Mouse (Mus musculus) lung, postnatal 0 days (tissue): ENCODE measurements at regions not wholly inside any gene's neighbourhood (a gene's known extent, or its start where the extent isn't known, plus 50 kb on each side); places are given as distances from the start of the nearest gene placed in this dataset.

ENCODE experiments used
- CTCF ChIP-seq: IDR thresholded peaks from 2 replicates; pipeline ENCODE4 v1.5.1; 2016; ENCODE audit warnings: antibody characterized with exemption, mild to moderate bottlenecking
- EP300 ChIP-seq: IDR thresholded peaks from 2 replicates; pipeline ENCODE4 v1.6.1; 2016; ENCODE audit warnings: antibody characterized with exemption, mild to moderate bottlenecking, control low read depth

GRCm38 (mm10) chr12:59744768-59745167 is 525.2 kb upstream of the Fbxo33 start:
- TF ChIP-seq CTCF (no peak), EP300 (no peak)
